Mouse (Mus musculus) liver, embryonic 13.5 days (tissue): Measurements from ENCODE around the gene Casq1. TPM values are rescaled to one million over a fixed set of nuclear protein-coding genes. Genes with fewer than 3 reads are reported as not detected.

Experiments used
- ATAC-seq: fragments of 200-750 bp; cut with Nextera tagmentation; 2 replicates; pipeline ENCODE4 v1.8.0; 2017; ENCODE audit warnings: low read depth, mild to moderate bottlenecking, moderate number of reproducible peaks, moderate library complexity
- DNase-seq: peaks from one replicate; pipeline ENCODE4 v3.0.0; 2022
- H3K27ac ChIP-seq: fragments of 300-500 bp; sonication (generic); 2 replicates; pipeline ENCODE4 v1.5.1; 2015; ENCODE audit warnings: moderate library complexity, mild to moderate bottlenecking, inconsistent platforms
- H3K27me3 ChIP-seq: fragments of 300-500 bp; sonication (generic); 2 replicates; pipeline ENCODE4 v1.6.1; 2015; ENCODE audit warnings: mild to moderate bottlenecking, inconsistent platforms
- H3K36me3 ChIP-seq: fragments of 300-500 bp; sonication (generic); 2 replicates; pipeline ENCODE4 v1.6.1; 2015; ENCODE audit warnings: mild to moderate bottlenecking, inconsistent platforms
- H3K4me1 ChIP-seq: fragments of 300-500 bp; sonication (generic); replicated peaks from 2 replicates; pipeline ENCODE4 v1.6.1; 2015; ENCODE audit warnings: inconsistent platforms
- H3K4me2 ChIP-seq: fragments of 300-500 bp; sonication (generic); 2 replicates; pipeline ENCODE4 v1.6.1; 2015; ENCODE audit warnings: inconsistent platforms, mild to moderate bottlenecking, moderate library complexity
- H3K4me3 ChIP-seq: fragments of 300-500 bp; sonication (generic); replicated peaks from 2 replicates; pipeline ENCODE4 v1.5.1; 2015; ENCODE audit warnings: mild to moderate bottlenecking, inconsistent platforms
- H3K9ac ChIP-seq: fragments of 300-500 bp; sonication (generic); 2 replicates; pipeline ENCODE4 v1.6.1; 2015; ENCODE audit warnings: mild to moderate bottlenecking, inconsistent platforms
- H3K9me3 ChIP-seq: fragments of 300-500 bp; sonication (generic); replicated peaks from 2 replicates; pipeline ENCODE4 v1.6.1; 2016; ENCODE audit warnings: inconsistent platforms
- WGBS: fragments of 180-500 bp; shearing (Covaris S2); methylation state at CpG from one replicate; pipeline ENCODE4 v1.1.7; 2015; ENCODE audit not compliant: insufficient replicate concordance; 5-methylcytosine and 5-hydroxymethylcytosine counted together
- polyA plus RNA-seq: library from polyadenylated mRNA; unstranded; fragments of >200 nt; fragmentation: Nextera tagmentation; extraction: Ambion mirVana; gene quantifications from 2 replicates; pipeline ENCODE4 v1.2.1, GENCODE M21; 2015

Gene Casq1
- polyA plus RNA-seq, 1 experiment from 2014 or later = 0.55 TPM

DNA sequence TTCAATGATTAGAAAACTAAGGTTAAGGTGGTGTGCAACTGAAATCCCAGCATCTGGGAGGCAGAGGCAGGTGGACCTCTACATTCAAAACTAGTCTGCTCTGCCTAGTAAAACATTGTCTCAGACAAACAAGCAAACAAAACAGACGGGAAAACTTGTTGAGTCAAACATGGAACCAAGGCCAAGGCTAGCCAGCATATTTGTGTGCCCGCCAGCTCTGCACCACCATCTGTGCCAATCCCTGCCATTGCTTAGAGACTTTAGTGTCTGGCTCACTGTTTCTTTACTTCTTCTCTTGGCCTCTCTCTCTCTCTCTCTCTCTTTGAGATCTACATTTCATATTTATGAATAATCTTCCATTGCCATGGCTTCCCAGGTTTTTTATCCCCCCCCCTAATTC is 8.5 kb upstream of the Casq1 start:
- Histone ChIP-seq H3K4me2 (no peak overlapping the region), H3K27me3 (no peaks in the 10 kb centered on the region; the same call in 1 of the 2 replicates), H3K9ac (no peak overlapping the region), H3K27ac (no peak overlapping the region), H3K4me3 (no peak overlapping the region), H3K36me3 (no peaks in the 10 kb centered on the region), H3K4me1 (no peaks in the 10 kb centered on the region), H3K9me3 (no peaks in the 10 kb centered on the region)
- DNase-seq = no peak
- ATAC-seq = no peak
- WGBS = 49% methylated on average over 2 of the region's 2 CpGs

DNA sequence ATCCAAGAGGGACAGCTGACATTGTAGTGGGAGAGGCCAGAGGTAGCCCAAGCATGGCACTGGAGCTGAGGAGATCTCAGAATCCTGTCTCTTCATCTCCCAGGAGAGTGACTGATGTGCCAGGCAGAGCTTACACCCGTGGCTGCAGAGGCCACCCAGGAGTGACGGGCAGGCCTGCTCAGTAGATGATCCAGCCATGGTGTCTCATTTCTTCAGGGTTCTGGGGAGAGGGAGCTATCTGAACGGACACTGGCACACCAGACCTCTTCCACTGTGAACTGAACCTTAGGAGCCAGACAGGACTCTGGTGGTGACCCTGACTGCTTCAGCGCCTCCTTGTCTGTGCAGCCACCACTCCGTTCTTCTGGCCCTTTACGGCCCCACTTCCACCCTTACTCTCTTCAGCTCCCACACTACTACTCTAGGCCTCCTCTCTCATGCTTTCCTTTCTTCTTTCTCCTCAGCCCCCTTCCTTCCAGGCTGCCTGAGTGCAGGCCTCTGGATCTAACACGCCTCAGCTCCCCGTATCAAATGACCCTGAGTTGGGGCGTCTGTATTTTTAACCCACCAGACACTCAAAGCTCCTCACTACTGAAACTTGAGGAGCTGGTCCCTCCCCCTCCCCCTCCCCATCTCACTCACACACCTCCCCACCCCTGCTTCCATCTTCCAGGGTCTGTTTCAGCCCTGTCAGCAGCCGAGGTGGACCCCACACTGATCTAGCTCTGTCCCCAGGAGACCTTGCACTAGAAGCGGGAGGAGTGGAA is 1.8 kb upstream of the Casq1 start:
- Histone ChIP-seq H3K36me3 (no peaks in the 10 kb centered on the region), H3K4me2 (no peak overlapping the region), H3K9ac (no peak overlapping the region), H3K27ac (peak overlapping the region; percentile 43; the same call in 1 of the 2 replicates), H3K27me3 (no peaks in the 10 kb centered on the region), H3K9me3 (no peaks in the 10 kb centered on the region), H3K4me1 (peaks cover 9% of the 10 kb centered on the region), H3K4me3 (no peak overlapping the region)
- 61% methylated on average over 11 of the region's 11 CpGs for WGBS
- DNase-seq = no peak
- no peak for ATAC-seq

- Histone ChIP-seq H3K4me2 (no peak overlapping the region), H3K4me1 (peaks cover 9% of the 10 kb centered on the region), H3K9ac (no peak overlapping the region), H3K27me3 (no peaks in the 10 kb centered on the region), H3K27ac (no peak overlapping the region), H3K9me3 (no peaks in the 10 kb centered on the region), H3K4me3 (no peak overlapping the region), H3K36me3 (no peaks in the 10 kb centered on the region)
- ATAC-seq = no peak
- no peak for DNase-seq
- WGBS = 59% methylated on average over 10 of the region's 10 CpGs
Measured at GRCm38 (mm10) chr1:172220414-172220813, 746 bp upstream of the Casq1 start.

GRCm38 (mm10) chr1:172218164-172218910 is 1.3 kb downstream of the Casq1 start:
- no peaks in the 10 kb centered on the region for H3K9me3 ChIP-seq
- peaks cover 9% of the 10 kb centered on the region for H3K4me1 ChIP-seq
- WGBS = 71% methylated on average over 15 of the region's 15 CpGs
- ATAC-seq (no peak), DNase-seq (no peak)
- H3K36me3 ChIP-seq = no peaks in the 10 kb centered on the region
- no peak overlapping the region for H3K27ac ChIP-seq
- no peak overlapping the region for H3K4me2 ChIP-seq
- no peak overlapping the region for H3K9ac ChIP-seq
- H3K4me3 ChIP-seq = no peak overlapping the region
- no peaks in the 10 kb centered on the region for H3K27me3 ChIP-seq

DNA sequence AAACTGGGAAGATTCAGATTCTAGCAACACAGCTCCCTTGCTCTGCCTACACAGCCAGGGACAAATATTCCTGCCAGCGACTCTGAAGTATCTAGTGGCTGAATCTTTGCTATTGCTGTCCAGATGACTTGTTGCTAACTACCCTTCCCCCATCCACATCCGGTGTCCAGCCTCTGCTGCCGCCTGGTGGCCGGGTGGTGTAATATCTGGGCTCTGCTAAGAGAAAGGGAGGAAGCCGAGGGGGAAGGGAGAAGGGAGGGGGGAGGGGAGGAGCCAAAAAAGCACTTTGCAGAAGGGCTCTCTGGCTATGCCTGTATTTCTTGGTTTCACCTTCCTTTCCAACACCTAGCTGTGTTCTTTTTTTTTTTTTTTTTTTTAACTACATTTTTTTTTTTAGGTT is 2.5 kb downstream of the Casq1 start:
- peak overlapping the region; percentile 31 for H3K4me3 ChIP-seq
- no peaks in the 10 kb centered on the region for H3K27me3 ChIP-seq
- DNase-seq = peak; percentile 77
- no peaks in the 10 kb centered on the region for H3K36me3 ChIP-seq
- peaks cover 9% of the 10 kb centered on the region for H3K4me1 ChIP-seq
- H3K27ac ChIP-seq = 0 out of 2 replicates have a peak overlapping the region, but pooled peaks have one; percentile 8
- H3K9ac ChIP-seq = peak overlapping the region; percentile 19; the same call in 1 of the 2 replicates
- no peaks in the 10 kb centered on the region for H3K9me3 ChIP-seq
- 0% methylated on average over 5 of the region's 5 CpGs for WGBS
- ATAC-seq = peak; percentile 72
- H3K4me2 ChIP-seq = peak overlapping the region; percentile 52; the same call in 1 of the 2 replicates

- DNase-seq = no peak
- H3K4me2 ChIP-seq = no peak overlapping the region
- no peaks in the 10 kb centered on the region for H3K9me3 ChIP-seq
- H3K9ac ChIP-seq = no peak overlapping the region
- no peak overlapping the region for H3K27ac ChIP-seq
- H3K4me1 ChIP-seq = peaks cover 9% of the 10 kb centered on the region
- H3K36me3 ChIP-seq = no peaks in the 10 kb centered on the region
- no peak for ATAC-seq
- WGBS = 39% methylated on average over 3 of the region's 3 CpGs
- H3K4me3 ChIP-seq = no peak overlapping the region
- H3K27me3 ChIP-seq = no peaks in the 10 kb centered on the region
Measured at GRCm38 (mm10) chr1:172214748-172215147, 4.9 kb downstream of the Casq1 start.

GRCm38 (mm10) chr1:172213771-172214170 is 5.9 kb downstream of the Casq1 start:
- Histone ChIP-seq H3K36me3 (no peaks in the 10 kb centered on the region), H3K4me2 (no peak overlapping the region), H3K9me3 (no peaks in the 10 kb centered on the region), H3K4me1 (peaks cover 9% of the 10 kb centered on the region), H3K27ac (no peak overlapping the region), H3K9ac (no peak overlapping the region), H3K4me3 (no peak overlapping the region), H3K27me3 (no peaks in the 10 kb centered on the region)
- 68% methylated on average over 4 of the region's 4 CpGs for WGBS
- ATAC-seq = no peak
- no peak for DNase-seq

DNA sequence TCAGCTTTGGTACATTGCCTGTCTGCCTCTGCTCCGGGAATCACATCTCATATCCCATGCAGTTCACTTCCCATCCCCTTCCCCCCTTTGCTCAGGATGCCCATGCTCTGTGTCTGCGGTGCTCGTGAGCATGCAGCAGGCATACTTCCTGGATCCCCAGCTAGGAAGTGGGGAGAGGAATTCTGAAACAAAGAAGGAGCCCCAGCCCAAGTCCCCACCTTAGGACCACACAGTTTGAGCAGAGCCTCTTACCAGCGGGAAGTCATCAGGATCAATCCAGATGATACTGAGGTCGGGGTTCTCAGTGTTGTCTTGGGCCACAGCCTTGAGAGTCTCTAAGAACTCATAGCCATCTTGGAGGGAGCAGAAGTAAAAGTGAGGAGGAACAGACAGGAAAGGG is 6.9 kb downstream of the Casq1 start:
- Histone ChIP-seq H3K4me2 (no peak overlapping the region), H3K36me3 (no peaks in the 10 kb centered on the region), H3K9me3 (no peaks in the 10 kb centered on the region), H3K9ac (no peak overlapping the region), H3K27ac (no peak overlapping the region), H3K27me3 (no peaks in the 10 kb centered on the region), H3K4me3 (no peak overlapping the region), H3K4me1 (peaks cover 9% of the 10 kb centered on the region)
- 45% methylated on average over 5 of the region's 5 CpGs for WGBS
- ATAC-seq (no peak), DNase-seq (no peak)

DNA sequence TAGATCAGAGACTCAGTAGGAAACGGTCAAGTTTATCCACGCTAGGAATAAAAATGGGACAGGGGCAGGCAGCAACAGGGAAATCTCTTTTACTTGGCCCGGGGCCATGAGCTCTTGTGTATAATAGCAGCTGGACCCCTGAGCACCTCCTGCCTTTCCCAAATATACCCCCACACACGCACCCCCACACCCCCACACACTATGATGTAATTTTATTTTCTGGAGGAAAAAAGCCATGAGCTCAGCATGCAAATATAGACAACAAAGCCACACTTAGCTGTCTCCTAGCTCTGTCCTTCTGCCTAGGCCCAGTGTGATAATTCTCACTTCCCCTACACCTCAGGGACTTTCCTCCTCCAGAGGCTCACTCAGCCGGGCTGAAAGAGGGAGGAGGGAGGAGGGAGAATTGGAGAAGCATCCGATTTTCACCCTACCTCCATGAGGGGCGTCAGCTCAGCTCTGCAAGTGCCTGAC is 12.5 kb downstream of the Casq1 start:
- Histone ChIP-seq H3K4me3 (no peak overlapping the region), H3K36me3 (no peaks in the 10 kb centered on the region), H3K4me2 (peak overlapping the region; percentile 72), H3K27ac (no peak overlapping the region), H3K9me3 (no peaks in the 10 kb centered on the region), H3K4me1 (peaks cover 53% of the 10 kb centered on the region), H3K27me3 (peaks cover 17% of the 10 kb centered on the region), H3K9ac (no peak overlapping the region)
- DNase-seq = no peak
- WGBS = 38% methylated on average over 7 of the region's 7 CpGs
- ATAC-seq = no peak

DNA sequence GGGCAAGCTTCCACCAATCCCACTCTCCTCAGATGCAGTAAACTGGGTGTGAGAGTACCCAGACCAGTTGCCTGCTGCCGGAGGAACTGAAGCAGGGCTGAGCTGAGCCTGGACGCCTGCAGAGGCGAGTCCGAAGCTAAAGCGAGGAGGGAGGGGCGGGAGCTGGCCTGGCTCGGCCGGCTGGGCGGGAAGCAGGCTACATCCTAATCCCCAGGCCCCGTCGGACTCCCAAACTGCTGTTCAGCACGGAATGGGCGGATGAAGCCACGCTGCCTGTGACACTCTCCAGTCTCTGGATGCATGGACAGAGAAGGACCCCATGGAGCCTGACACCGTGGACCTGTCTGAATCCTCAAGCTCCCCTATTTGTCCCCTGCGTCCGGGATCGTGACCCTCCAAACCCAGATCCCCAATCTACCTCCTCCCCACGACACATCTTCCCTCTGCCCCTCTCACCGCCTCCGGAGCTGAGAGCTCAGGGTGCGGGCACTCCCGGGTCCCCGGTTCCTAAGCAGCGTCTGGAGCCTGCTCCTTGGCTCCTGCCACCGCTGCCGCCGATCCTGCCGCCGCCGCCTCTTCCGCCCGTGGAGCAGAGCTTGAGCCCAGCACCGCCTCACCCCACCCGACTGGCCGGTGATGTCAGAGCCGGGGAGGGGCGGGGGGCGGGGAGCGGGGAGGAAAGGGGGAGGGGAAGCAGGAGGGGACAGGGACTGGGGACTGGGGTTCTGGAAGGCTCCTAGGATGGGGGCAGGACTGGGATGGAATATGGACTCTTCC is 13.3 kb downstream of the Casq1 start, which contains the start of gene Pea15a:
Pea15a (minus strand) TSS at position 664 of the 777 bp plus-strand sequence.
- peaks cover 4% of the 10 kb centered on the region; the same call in 1 of the 2 replicates for H3K36me3 ChIP-seq
- peak within 1 kb of the TSS; percentile 72 for H3K4me2 ChIP-seq
- under 1% methylated on average over 39 of the region's 40 CpGs for WGBS
- peak within 1 kb of the TSS; percentile 58 for H3K4me3 ChIP-seq
- H3K27me3 ChIP-seq = peaks cover 17% of the 10 kb centered on the region
- peak within 1 kb of the TSS; percentile 69 for H3K9ac ChIP-seq
- DNase-seq = peak; percentile 35
- H3K27ac ChIP-seq = peak within 1 kb of the TSS; percentile 48; the same call in 1 of the 2 replicates
- H3K4me1 ChIP-seq = peaks cover 57% of the 10 kb centered on the region
- peak; percentile 64 for ATAC-seq
- no peaks in the 10 kb centered on the region for H3K9me3 ChIP-seq

- DNase-seq = no peak
- H3K4me2 ChIP-seq = peak overlapping the region; percentile 72
- peaks cover 17% of the 10 kb centered on the region for H3K27me3 ChIP-seq
- ATAC-seq = no peak
- WGBS = 18% methylated on average over 3 of the region's 3 CpGs
- H3K27ac ChIP-seq = no peak overlapping the region
- H3K36me3 ChIP-seq = peaks cover 10% of the 10 kb centered on the region
- no peaks in the 10 kb centered on the region for H3K9me3 ChIP-seq
- peak overlapping the region; percentile 69 for H3K9ac ChIP-seq
- H3K4me1 ChIP-seq = peaks cover 59% of the 10 kb centered on the region
- peak overlapping the region; percentile 58 for H3K4me3 ChIP-seq
Measured at GRCm38 (mm10) chr1:172205741-172206087, 14.0 kb downstream of the Casq1 start.
